Mouse (Mus musculus): ENCODE results near the gene Xpo6. TPM values are rescaled to one million over a fixed set of nuclear protein-coding genes. Genes with fewer than 3 reads are reported as not detected.

The Xpo6 gene
- total RNA-seq, 2 experiments from 2014 or later: 21.9 to 66.2 TPM

- no peak for ATAC-seq (replicated peaks; ENCODE audit: low FRiP score, poor library complexity, severe bottlenecking)
These were observed 115.1 kb downstream of the Xpo6 start for GRCm38 (mm10) chr7:126085154-126085553.

- ATAC-seq (replicated peaks; ENCODE audit: low FRiP score, poor library complexity, severe bottlenecking): no peak
These were observed 116.3 kb downstream of the Xpo6 start for GRCm38 (mm10) chr7:126083980-126084348.

GRCm38 (mm10) chr7:126083341-126083979 lies 116.8 kb downstream of the Xpo6 start:
- ATAC-seq (replicated peaks; ENCODE audit: low FRiP score, poor library complexity, severe bottlenecking): no peak

- ATAC-seq (replicated peaks; ENCODE audit: low FRiP score, poor library complexity, severe bottlenecking): no peak
These were observed 118.0 kb downstream of the Xpo6 start, which contains the start of gene Gsg1l for GRCm38 (mm10) chr7:126082286-126082741. Gene Gsg1l, minus strand, starts transcription at chr7:126082411.

GRCm38 (mm10) chr7:126081727-126082285 lies 118.5 kb downstream of the Xpo6 start:
- no peak for ATAC-seq (replicated peaks; ENCODE audit: low FRiP score, poor library complexity, severe bottlenecking)

GRCm38 (mm10) chr7:126080949-126081654 lies 119.2 kb downstream of the Xpo6 start:
- ATAC-seq (replicated peaks; ENCODE audit: low FRiP score, poor library complexity, severe bottlenecking): no peak

- no peak for ATAC-seq (replicated peaks; ENCODE audit: low FRiP score, poor library complexity, severe bottlenecking)
These were observed 123.4 kb downstream of the Xpo6 start for GRCm38 (mm10) chr7:126076935-126077334.

- no peak for ATAC-seq (replicated peaks; ENCODE audit: low FRiP score, poor library complexity, severe bottlenecking)
These were observed 125.2 kb downstream of the Xpo6 start for GRCm38 (mm10) chr7:126075058-126075457.

- ATAC-seq (replicated peaks; ENCODE audit: low FRiP score, poor library complexity, severe bottlenecking): no peak
These were observed 130.0 kb downstream of the Xpo6 start for GRCm38 (mm10) chr7:126070321-126070720.

GRCm38 (mm10) chr7:126066777-126067176 lies 133.5 kb downstream of the Xpo6 start:
- no peak for ATAC-seq (replicated peaks; ENCODE audit: low FRiP score, poor library complexity, severe bottlenecking)

- ATAC-seq (replicated peaks; ENCODE audit: low FRiP score, poor library complexity, severe bottlenecking): no peak
These were observed 134.9 kb downstream of the Xpo6 start for GRCm38 (mm10) chr7:126065243-126065876.

- no peak for ATAC-seq (replicated peaks; ENCODE audit: low FRiP score, poor library complexity, severe bottlenecking)
These were observed 138.1 kb downstream of the Xpo6 start for GRCm38 (mm10) chr7:126062228-126062627.

GRCm38 (mm10) chr7:126058918-126059317 lies 141.4 kb downstream of the Xpo6 start:
- ATAC-seq (replicated peaks; ENCODE audit: low FRiP score, poor library complexity, severe bottlenecking): no peak

- no peak for ATAC-seq (replicated peaks; ENCODE audit: low FRiP score, poor library complexity, severe bottlenecking)
These were observed 142.9 kb downstream of the Xpo6 start for GRCm38 (mm10) chr7:126057332-126057914.

GRCm38 (mm10) chr7:126054574-126054973 lies 145.7 kb downstream of the Xpo6 start:
- ATAC-seq (replicated peaks; ENCODE audit: low FRiP score, poor library complexity, severe bottlenecking): no peak

GRCm38 (mm10) chr7:126053618-126054017 lies 146.7 kb downstream of the Xpo6 start:
- no peak for ATAC-seq (replicated peaks; ENCODE audit: low FRiP score, poor library complexity, severe bottlenecking)

GRCm38 (mm10) chr7:126051910-126052309 lies 148.4 kb downstream of the Xpo6 start:
- ATAC-seq (replicated peaks; ENCODE audit: low FRiP score, poor library complexity, severe bottlenecking): no peak
